Mouse (Mus musculus): Measurements from ENCODE around the gene Pithd1.

- no peak for TF ChIP-seq CTCF (conservative IDR thresholded peaks at IDR 0.05; ENCODE audit: insufficient read depth, insufficient read length, low read depth, low read length)
- TF ChIP-seq POLR2A (IDR thresholded peaks at IDR 0.05; ENCODE audit: low read depth, low read length) = no peak
Observed at GRCm38 (mm10) chr4:135965113-135965512, 22.0 kb downstream of the Pithd1 start.
